Mouse (Mus musculus) embryonic facial prominence, embryonic 10.5 days (tissue): ENCODE measurements around the gene Cpn2. TPM values are rescaled to one million over a fixed set of nuclear protein-coding genes. Genes with fewer than 3 reads are reported as not detected.

Source experiments
- DNase-seq: peaks from one replicate; pipeline ENCODE4 v3.0.0-alpha.2; 2017; ENCODE audit warnings: low spot score
- H3K27ac ChIP-seq: fragments of 300-500 bp; sonication (generic); replicated peaks from 2 replicates; pipeline ENCODE4 v1.5.1; 2016; ENCODE audit warnings: mild to moderate bottlenecking
- H3K27me3 ChIP-seq: fragments of 300-500 bp; sonication (generic); replicated peaks from 2 replicates; pipeline ENCODE4 v1.6.1; 2016; ENCODE audit warnings: low read depth, mild to moderate bottlenecking; ENCODE audit not compliant: poor library complexity, severe bottlenecking
- H3K36me3 ChIP-seq: fragments of 300-500 bp; sonication (generic); replicated peaks from 2 replicates; pipeline ENCODE4 v1.6.1; 2016; ENCODE audit warnings: mild to moderate bottlenecking, moderate library complexity
- H3K4me1 ChIP-seq: fragments of 300-500 bp; sonication (generic); 2 replicates; pipeline ENCODE4 v1.6.1; 2016
- H3K4me3 ChIP-seq: fragments of 300-500 bp; sonication (generic); 2 replicates; pipeline ENCODE4 v1.5.1; 2016; ENCODE audit warnings: mild to moderate bottlenecking, moderate library complexity
- H3K9me3 ChIP-seq: fragments of 300-500 bp; sonication (generic); 2 replicates; pipeline ENCODE4 v1.6.1; 2016; ENCODE audit warnings: mild to moderate bottlenecking
- WGBS: fragments of 180-500 bp; shearing (Covaris S2); methylation state at CpG from one replicate; pipeline ENCODE4 v1.1.7; 2016; 5-methylcytosine and 5-hydroxymethylcytosine counted together
- polyA plus RNA-seq: library from polyadenylated mRNA; unstranded; fragments of >200 nt; fragmentation: Nextera tagmentation; extraction: Ambion mirVana; gene quantifications from 2 replicates; pipeline ENCODE4 v1.2.1, GENCODE M21; 2016

Cpn2 gene
- polyA plus RNA-seq = not detected in 2 replicates

DNA sequence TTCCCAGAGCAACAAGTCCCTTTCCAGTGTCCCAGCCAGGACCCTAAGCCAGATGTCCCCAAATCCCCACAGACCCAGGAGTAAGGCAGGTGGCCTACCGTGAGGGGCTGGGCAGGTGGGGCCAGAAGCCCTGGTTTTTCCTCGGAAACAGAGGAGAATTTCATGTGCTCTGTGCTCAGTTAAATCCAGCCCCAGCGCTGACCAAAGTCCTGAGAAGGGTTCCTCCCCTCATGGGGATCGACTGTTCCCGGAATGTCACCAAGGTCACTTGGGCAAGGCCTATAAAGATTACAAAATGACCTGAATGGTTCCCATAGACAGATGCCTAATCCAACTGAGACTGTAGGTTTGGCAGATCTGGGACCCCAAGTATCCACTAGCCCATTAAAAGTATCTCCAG, at the start of gene Cpn2:
TSS of gene Cpn2 (minus strand) at position 141 of the 400 bp plus-strand sequence.
- H3K27ac ChIP-seq = no peak within 1 kb of the TSS
- H3K36me3 ChIP-seq = no peaks in the 10 kb centered on the region
- peaks cover 36% of the 10 kb centered on the region for H3K4me1 ChIP-seq
- no peaks in the 10 kb centered on the region for H3K9me3 ChIP-seq
- 69% methylated on average over 5 of the region's 5 CpGs for WGBS
- H3K4me3 ChIP-seq = no peak within 1 kb of the TSS
- H3K27me3 ChIP-seq = 0 out of 2 replicates have a peak, but pooled peaks cover 10% of the 10 kb centered on the region
- DNase-seq = no peak

GRCm38 (mm10) chr16:30314236-30314635, 46.9 kb upstream of the Cpn2 start:
- H3K27me3 ChIP-seq = peaks cover 30% of the 10 kb centered on the region
- no peak overlapping the region for H3K27ac ChIP-seq
- no peaks in the 10 kb centered on the region for H3K9me3 ChIP-seq
- H3K4me1 ChIP-seq = peaks cover 6% of the 10 kb centered on the region
- peaks cover 32% of the 10 kb centered on the region for H3K36me3 ChIP-seq
- no peak for DNase-seq
- H3K4me3 ChIP-seq = no peak overlapping the region

DNA sequence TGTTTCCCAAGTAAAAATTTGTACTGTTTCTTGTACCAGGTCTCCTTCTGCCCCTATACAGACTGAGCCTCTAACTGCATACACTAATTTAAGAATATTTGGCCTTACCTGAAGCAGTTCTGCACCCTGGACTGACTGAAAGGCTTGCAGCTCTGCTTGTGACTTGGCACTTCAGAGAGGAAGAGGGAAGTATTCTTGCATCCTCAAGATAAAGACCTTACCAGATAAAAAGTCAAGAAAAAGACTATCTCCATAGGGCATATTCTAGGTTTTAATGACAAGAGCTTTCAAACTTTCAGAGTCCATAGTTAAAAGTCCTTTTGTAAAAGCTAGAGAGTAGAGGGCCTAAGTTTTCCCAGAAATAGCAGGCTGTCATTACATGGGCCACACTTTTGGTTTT, 43.3 kb upstream of the Cpn2 start, which contains the start of gene Gp5:
TSS of gene Gp5 (minus strand) at position 133 of the 400 bp plus-strand sequence.
- no peak within 1 kb of the TSS for H3K27ac ChIP-seq
- H3K36me3 ChIP-seq = peaks cover 9% of the 10 kb centered on the region
- H3K4me1 ChIP-seq = peaks cover 19% of the 10 kb centered on the region
- peak within 1 kb of the TSS; percentile 72 for H3K4me3 ChIP-seq
- H3K27me3 ChIP-seq = peaks cover 63% of the 10 kb centered on the region
- no peak for DNase-seq
- no peaks in the 10 kb centered on the region for H3K9me3 ChIP-seq

DNA sequence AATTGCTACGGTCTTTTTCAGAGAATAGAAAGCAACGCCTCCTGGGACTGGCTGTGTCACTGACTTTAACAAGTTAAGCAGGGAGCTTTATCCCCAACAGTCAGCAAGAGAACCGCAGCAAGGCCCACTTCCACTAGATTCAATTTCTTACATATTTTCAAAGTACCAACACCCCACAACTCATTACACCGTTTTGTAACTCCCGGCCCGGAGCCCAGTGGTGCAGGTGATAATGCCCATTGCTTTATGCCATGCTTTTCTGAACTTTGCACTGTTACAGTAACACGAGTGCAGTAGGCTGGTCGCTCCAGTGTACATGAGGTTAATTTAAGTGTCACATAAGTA, 42.8 kb upstream of the Cpn2 start:
- Histone ChIP-seq H3K4me3 (no peak overlapping the region), H3K9me3 (no peaks in the 10 kb centered on the region), H3K27ac (no peak overlapping the region), H3K4me1 (peaks cover 19% of the 10 kb centered on the region), H3K36me3 (peaks cover 5% of the 10 kb centered on the region), H3K27me3 (peaks cover 63% of the 10 kb centered on the region)
- 56% methylated on average over 8 of the region's 8 CpGs for WGBS
- no peak for DNase-seq

DNA sequence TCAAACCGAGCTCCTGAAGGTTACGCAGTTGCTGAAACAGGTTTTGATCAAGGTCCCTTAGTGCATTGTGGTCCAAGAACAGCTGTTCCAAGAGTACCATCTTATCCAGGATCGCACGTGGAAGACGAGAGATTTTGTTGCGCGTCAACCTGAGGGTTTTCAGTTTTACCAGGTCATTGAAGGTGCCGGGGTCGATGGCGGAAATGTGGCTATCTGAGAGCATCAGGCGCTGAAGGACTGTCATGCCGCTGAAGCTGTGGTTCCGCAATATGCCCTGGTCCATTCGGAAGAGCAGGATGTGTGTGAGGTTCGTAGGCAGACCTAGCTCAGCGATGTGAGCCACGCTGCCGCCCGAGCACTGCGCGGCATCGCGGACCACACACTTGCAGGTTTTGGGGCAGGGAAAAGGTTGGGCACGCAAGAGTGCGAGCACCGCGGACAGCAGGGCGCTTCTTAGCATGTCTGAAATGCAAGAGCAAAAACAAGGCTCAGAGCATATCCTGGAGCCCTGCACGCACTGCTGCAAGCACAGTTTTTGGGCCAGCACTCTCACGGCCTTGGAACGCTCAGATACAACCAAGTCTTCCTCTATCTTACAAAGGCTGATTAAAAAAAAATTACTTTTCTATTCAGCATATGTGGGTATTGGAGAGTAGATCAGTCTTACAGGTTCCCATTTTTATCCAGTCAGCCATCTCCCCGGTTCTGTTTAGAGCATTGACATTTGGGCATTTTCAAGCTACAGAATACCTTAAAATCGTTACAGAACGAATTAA, 42.3 kb upstream of the Cpn2 start:
- peak; percentile 53 for DNase-seq
- H3K27me3 ChIP-seq = peaks cover 66% of the 10 kb centered on the region
- 3% methylated on average over 34 of the region's 34 CpGs for WGBS

DNA sequence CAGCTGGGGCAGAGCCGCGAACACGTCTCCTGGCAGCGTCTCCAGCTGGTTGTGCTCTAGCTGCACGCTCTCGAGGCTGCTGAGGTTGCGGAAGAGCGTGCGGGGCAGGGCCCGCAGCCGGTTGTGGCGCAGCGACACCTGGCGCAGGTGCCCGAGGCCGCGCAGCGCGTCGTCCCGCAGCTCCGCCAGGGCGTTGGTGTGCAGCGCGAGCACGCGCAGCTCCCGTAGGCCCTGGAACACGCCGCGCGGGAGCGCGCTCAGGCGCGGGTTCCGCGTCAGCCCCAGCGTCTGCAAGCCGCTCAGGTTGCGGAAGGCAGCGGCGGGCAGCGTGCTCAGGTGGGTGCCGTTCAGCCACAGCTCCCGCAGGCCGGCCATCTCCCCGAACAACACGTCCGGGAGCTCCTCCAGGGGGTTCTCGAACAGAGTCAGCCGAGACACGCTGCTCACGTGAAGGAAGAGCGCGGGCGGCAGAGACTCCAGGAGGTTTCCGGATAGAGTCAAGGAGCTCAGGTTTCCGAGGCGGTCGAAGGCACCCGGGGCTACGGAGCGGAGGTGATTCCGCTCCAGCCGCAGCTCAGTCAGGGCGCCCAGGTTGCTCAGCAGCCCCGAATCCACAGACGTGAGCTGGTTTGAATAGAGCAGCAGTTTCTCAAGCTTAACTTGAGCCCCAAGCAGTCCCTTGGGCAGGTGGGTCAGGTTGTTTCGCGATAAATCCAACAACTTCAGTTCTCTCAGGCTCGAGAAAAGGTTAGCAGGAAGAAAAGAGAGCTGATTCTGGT, 41.5 kb upstream of the Cpn2 start:
- H3K36me3 ChIP-seq = no peaks in the 10 kb centered on the region; the same call in 1 of the 2 replicates
- no peaks in the 10 kb centered on the region for H3K9me3 ChIP-seq
- peaks cover 19% of the 10 kb centered on the region for H3K4me1 ChIP-seq
- DNase-seq = peak; percentile 71
- H3K27ac ChIP-seq = peak overlapping the region; percentile 55; the same call in 1 of the 2 replicates
- H3K27me3 ChIP-seq = peaks cover 74% of the 10 kb centered on the region
- under 1% methylated on average over 72 of the region's 72 CpGs for WGBS
- H3K4me3 ChIP-seq = peak overlapping the region; percentile 72

More for the DNA sequence above, 42.3 kb upstream of the Cpn2 start:
- Histone ChIP-seq H3K36me3 (no peaks in the 10 kb centered on the region; the same call in 1 of the 2 replicates), H3K4me3 (peak overlapping the region; percentile 72), H3K4me1 (peaks cover 19% of the 10 kb centered on the region), H3K27ac (no peak overlapping the region), H3K9me3 (no peaks in the 10 kb centered on the region)

DNA sequence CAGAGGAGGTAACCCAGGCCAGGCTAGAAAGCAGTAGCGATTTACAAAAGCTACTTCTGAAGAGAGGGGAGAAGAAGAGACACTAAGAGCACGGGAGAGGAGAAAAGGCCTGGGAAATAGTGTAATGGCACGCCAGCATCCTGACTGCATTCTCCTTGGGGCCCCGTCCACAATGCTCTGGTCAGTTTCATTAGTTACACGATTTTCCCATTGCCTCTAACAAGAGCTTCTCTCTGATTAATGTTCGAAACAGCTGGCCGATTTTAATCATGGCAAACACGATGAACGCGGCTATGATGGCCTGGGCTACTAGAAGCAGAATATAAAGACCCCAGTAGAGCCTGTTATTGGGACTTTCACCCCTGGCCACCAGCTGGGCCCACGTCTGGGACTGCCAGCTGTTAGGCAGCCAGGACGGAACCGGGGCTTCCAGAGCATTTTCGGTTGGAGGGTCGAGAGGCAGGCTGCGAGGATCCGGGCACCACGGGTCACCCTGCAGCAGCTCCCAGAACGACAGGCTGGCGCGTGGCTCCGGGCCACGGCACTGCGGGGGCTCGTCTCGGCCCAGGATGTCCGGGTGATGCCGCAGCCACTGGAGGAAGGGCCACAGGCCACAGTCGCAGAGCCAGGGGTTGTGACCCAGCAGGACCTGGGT, 40.8 kb upstream of the Cpn2 start:
- peak overlapping the region; percentile 55; the same call in 1 of the 2 replicates for H3K27ac ChIP-seq
- H3K9me3 ChIP-seq = no peaks in the 10 kb centered on the region
- no peak for DNase-seq
- no peaks in the 10 kb centered on the region; the same call in 1 of the 2 replicates for H3K36me3 ChIP-seq
- peaks cover 19% of the 10 kb centered on the region for H3K4me1 ChIP-seq
- WGBS = 14% methylated on average over 29 of the region's 29 CpGs
- peak overlapping the region; percentile 72 for H3K4me3 ChIP-seq
- H3K27me3 ChIP-seq = peaks cover 81% of the 10 kb centered on the region

- Histone ChIP-seq H3K9me3 (no peaks in the 10 kb centered on the region), H3K27me3 (peaks cover 87% of the 10 kb centered on the region), H3K4me1 (peaks cover 19% of the 10 kb centered on the region), H3K27ac (no peak overlapping the region), H3K4me3 (no peak overlapping the region), H3K36me3 (no peaks in the 10 kb centered on the region; the same call in 1 of the 2 replicates)
- no peak for DNase-seq
- WGBS = 54% methylated on average over 12 of the region's 12 CpGs
Observed at GRCm38 (mm10) chr16:30307306-30307705, 40.0 kb upstream of the Cpn2 start.

DNA sequence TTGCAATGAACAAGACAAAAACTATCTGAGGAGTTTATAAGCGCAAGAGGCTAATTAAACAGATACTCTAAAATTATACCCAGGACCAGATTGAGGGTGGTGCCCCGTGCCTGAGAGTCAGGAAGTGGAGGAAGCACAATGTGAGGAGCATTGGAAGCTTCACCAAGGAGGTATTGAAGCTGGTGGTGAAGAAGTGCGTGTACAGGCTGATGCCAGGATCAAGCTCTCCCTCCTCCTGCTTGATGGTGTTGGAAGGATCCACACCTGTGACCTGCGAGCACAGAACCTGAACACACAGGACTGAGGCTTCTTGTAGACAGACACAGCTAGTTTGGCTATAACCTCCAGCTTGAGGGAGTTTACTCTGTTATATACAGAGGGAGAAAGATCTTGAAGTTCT, 38.8 kb upstream of the Cpn2 start:
- WGBS = 86% methylated on average over 4 of the region's 4 CpGs
- Histone ChIP-seq H3K27me3 (peaks cover 77% of the 10 kb centered on the region), H3K9me3 (no peaks in the 10 kb centered on the region), H3K36me3 (no peaks in the 10 kb centered on the region), H3K4me1 (peaks cover 19% of the 10 kb centered on the region), H3K4me3 (no peak overlapping the region), H3K27ac (no peak overlapping the region)
- DNase-seq = no peak

- no peaks in the 10 kb centered on the region for H3K36me3 ChIP-seq
- peaks cover 13% of the 10 kb centered on the region for H3K4me1 ChIP-seq
- 81% methylated on average over 5 of the region's 5 CpGs for WGBS
- H3K27me3 ChIP-seq = peaks cover 58% of the 10 kb centered on the region
- H3K9me3 ChIP-seq = no peaks in the 10 kb centered on the region
- DNase-seq = no peak
- no peak overlapping the region for H3K27ac ChIP-seq
- H3K4me3 ChIP-seq = no peak overlapping the region
Observed at GRCm38 (mm10) chr16:30304236-30304635, 36.9 kb upstream of the Cpn2 start.

DNA sequence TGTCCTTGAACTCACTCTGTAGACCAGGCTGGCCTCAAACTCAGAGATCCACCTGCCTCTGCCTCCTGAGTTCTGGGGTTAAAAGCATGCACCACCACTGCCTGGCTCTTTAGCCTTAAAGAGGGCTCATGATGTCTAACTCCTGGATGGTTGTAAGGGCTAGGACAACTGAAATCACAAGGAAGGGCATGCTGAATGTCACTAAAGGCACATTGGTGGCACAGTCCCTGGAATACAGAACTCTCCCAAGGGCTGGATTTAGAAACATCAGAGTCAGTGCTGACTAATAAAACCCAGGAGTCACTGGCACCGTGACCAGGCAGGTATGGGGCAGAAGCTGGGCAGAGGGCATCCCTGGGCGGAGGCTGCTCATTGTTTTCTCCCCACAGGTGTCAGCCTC, 36.1 kb upstream of the Cpn2 start:
- no peak for DNase-seq
- no peaks in the 10 kb centered on the region for H3K36me3 ChIP-seq
- H3K4me3 ChIP-seq = no peak overlapping the region
- H3K27ac ChIP-seq = no peak overlapping the region
- H3K4me1 ChIP-seq = peaks cover 5% of the 10 kb centered on the region
- 79% methylated on average over 2 of the region's 2 CpGs for WGBS
- H3K27me3 ChIP-seq = peaks cover 50% of the 10 kb centered on the region
- H3K9me3 ChIP-seq = no peaks in the 10 kb centered on the region

- H3K36me3 ChIP-seq = no peaks in the 10 kb centered on the region
- H3K27me3 ChIP-seq = peaks cover 43% of the 10 kb centered on the region
- DNase-seq = no peak
- H3K4me1 ChIP-seq = no peaks in the 10 kb centered on the region
- no peak overlapping the region for H3K4me3 ChIP-seq
- WGBS = 89% methylated on average over 6 of the region's 6 CpGs
- no peak overlapping the region for H3K27ac ChIP-seq
- H3K9me3 ChIP-seq = no peaks in the 10 kb centered on the region
Observed at GRCm38 (mm10) chr16:30302686-30303085, 35.4 kb upstream of the Cpn2 start.
